Mouse (Mus musculus) small intestine, adult 2 months (tissue): ENCODE measurements around the gene Pth2.

Experiments used
- CTCF ChIP-seq: fragments of 200-500 bp; IDR thresholded peaks from 2 replicates; pipeline ENCODE4 v1.5.1; 2012; ENCODE audit warnings: low read depth, mild to moderate bottlenecking, control low read depth, inconsistent platforms, low read length, moderate library complexity, mixed read lengths; ENCODE audit not compliant: insufficient replicate concordance, insufficient read length; ENCODE audit errors: extremely low read depth
- POLR2A ChIP-seq: fragments of 200-500 bp; IDR thresholded peaks from 2 replicates; pipeline ENCODE4 v1.6.1; 2012; ENCODE audit warnings: low read depth, mild to moderate bottlenecking, control low read depth, inconsistent platforms, low read length, moderate library complexity

DNA sequence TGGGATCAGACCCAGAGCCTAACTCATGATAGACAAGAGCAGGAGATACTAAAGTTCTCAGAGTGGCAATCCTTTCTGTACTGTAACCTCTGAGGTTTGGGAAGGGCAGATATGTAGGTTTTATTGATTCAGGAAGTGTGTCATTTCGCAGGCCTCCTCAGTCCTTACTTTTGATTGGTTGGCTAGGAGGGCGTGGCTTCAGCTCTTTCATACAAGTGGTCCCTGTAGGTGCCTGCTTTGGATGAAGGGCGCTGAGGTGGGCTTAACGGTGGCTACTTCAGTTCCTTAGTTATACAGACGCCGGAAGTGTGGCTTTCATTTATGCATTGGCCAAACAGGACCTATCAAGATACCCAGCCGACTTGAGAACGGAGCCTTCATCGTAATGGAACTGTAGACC is 25.2 kb upstream of the Pth2 start:
- TF ChIP-seq CTCF (no peak), POLR2A (no peak)
